Mouse (Mus musculus) hindbrain, embryonic 11.5 days (tissue): ENCODE measurements around the gene Lclat1. TPM values are rescaled to one million over a fixed set of nuclear protein-coding genes. Genes with fewer than 3 reads are reported as not detected.

Source experiments
- ATAC-seq: fragments of 200-750 bp; cut with Nextera tagmentation; 2 replicates; pipeline ENCODE4 v1.8.0; 2017; ENCODE audit warnings: mild to moderate bottlenecking, moderate TSS enrichment, moderate library complexity; ENCODE audit not compliant: low FRiP score
- DNase-seq: peaks from one replicate; pipeline ENCODE4 v3.0.0-alpha.2; 2015; ENCODE audit warnings: low spot score
- H3K27ac ChIP-seq: fragments of 300-500 bp; sonication (generic); 2 replicates; pipeline ENCODE4 v1.5.1; 2014; ENCODE audit warnings: mild to moderate bottlenecking, low read depth, low read length
- H3K27me3 ChIP-seq: fragments of 300-500 bp; sonication (generic); 2 replicates; pipeline ENCODE4 v1.6.1; 2014; ENCODE audit warnings: mild to moderate bottlenecking, low read length, moderate library complexity, mixed read lengths; ENCODE audit not compliant: control insufficient read depth, insufficient read depth
- H3K36me3 ChIP-seq: fragments of 300-500 bp; sonication (generic); 2 replicates; pipeline ENCODE4 v1.6.1; 2014; ENCODE audit warnings: mild to moderate bottlenecking, low read length, moderate library complexity, mixed read lengths; ENCODE audit not compliant: control insufficient read depth, insufficient read depth
- H3K4me1 ChIP-seq: fragments of 300-500 bp; sonication (generic); replicated peaks from 2 replicates; pipeline ENCODE4 v1.6.1; 2014; ENCODE audit warnings: low read length, mixed read lengths; ENCODE audit not compliant: control insufficient read depth, insufficient read depth
- H3K4me2 ChIP-seq: fragments of 300-500 bp; sonication (generic); replicated peaks from 2 replicates; pipeline ENCODE4 v1.6.1; 2014; ENCODE audit warnings: mild to moderate bottlenecking, low read depth, low read length
- H3K4me3 ChIP-seq: fragments of 300-500 bp; sonication (generic); 2 replicates; pipeline ENCODE4 v1.5.1; 2014; ENCODE audit warnings: low read depth, low read length
- H3K9ac ChIP-seq: fragments of 300-500 bp; sonication (generic); 2 replicates; pipeline ENCODE4 v1.6.1; 2014; ENCODE audit warnings: low read depth, low read length
- H3K9me3 ChIP-seq: fragments of 300-500 bp; sonication (generic); 2 replicates; pipeline ENCODE4 v1.6.1; 2016; ENCODE audit warnings: low read length; ENCODE audit not compliant: control insufficient read depth
- WGBS: fragments of 180-500 bp; shearing (Covaris S2); extraction: QIAGEN DNeasy Blood & Tissue Kit; methylation state at CpG from one replicate; pipeline ENCODE4 v1.1.7; 2014; 5-methylcytosine and 5-hydroxymethylcytosine counted together
- polyA plus RNA-seq: library from polyadenylated mRNA; unstranded; fragments of >200 nt; fragmentation: Nextera tagmentation; extraction: Ambion mirVana; gene quantifications from 2 replicates; pipeline ENCODE4 v1.2.1, GENCODE M21; 2014

Lclat1 gene
- polyA plus RNA-seq, 1 experiment from 2014 or later = 16.7 TPM

DNA sequence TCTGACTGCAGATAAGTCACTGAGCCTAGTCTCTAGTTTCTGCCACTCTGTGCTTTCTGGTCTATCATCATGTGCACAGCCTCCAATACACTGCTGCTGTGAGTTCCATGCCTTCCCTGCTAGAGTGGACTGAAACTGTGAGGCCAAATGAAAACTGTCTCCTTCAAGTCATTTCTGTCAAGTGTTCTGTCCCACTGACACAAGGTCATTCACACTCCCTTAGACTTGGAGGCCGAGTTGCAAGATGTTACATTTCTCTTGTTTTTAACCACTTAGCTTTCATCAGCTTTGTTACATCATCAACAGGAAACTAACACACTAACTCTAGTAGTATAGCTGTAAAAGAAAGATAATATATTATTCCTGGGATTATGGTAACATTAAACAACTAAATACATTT, 9.1 kb upstream of the Lclat1 start:
- Histone ChIP-seq H3K27me3 (no peaks in the 10 kb centered on the region), H3K9me3 (no peaks in the 10 kb centered on the region), H3K4me3 (no peak overlapping the region), H3K4me2 (no peak overlapping the region), H3K9ac (no peak overlapping the region), H3K36me3 (no peaks in the 10 kb centered on the region), H3K27ac (no peak overlapping the region), H3K4me1 (no peaks in the 10 kb centered on the region)
- no peak for DNase-seq
- 86% methylated on average over 1 of the region's 1 CpGs for WGBS
- ATAC-seq = no peak

DNA sequence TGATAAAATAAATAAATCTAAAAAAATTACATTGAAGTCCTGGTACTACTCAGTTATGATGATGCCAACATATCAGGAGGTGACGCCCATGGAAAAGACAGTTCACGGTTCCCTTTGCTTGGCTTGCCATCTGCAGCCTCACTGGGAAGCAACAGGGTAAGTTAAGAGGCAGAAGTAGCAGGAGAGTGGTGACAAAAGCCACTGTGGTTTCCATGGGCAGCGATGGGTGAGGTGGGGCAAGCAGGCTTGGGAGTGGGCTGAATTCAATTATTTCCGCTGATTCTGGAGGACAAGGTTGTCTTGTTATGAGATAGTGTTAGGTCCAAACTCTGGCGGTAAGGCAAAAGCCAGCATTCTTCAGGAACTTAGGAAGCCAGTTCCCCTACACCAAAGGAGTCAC, 7.4 kb upstream of the Lclat1 start:
- H3K27ac ChIP-seq = no peak overlapping the region
- no peak for DNase-seq
- H3K4me1 ChIP-seq = no peaks in the 10 kb centered on the region
- H3K36me3 ChIP-seq = no peaks in the 10 kb centered on the region
- no peak overlapping the region for H3K4me3 ChIP-seq
- H3K9me3 ChIP-seq = no peaks in the 10 kb centered on the region
- H3K4me2 ChIP-seq = no peak overlapping the region
- 91% methylated on average over 5 of the region's 5 CpGs for WGBS
- no peak for ATAC-seq
- no peak overlapping the region for H3K9ac ChIP-seq
- no peaks in the 10 kb centered on the region for H3K27me3 ChIP-seq

DNA sequence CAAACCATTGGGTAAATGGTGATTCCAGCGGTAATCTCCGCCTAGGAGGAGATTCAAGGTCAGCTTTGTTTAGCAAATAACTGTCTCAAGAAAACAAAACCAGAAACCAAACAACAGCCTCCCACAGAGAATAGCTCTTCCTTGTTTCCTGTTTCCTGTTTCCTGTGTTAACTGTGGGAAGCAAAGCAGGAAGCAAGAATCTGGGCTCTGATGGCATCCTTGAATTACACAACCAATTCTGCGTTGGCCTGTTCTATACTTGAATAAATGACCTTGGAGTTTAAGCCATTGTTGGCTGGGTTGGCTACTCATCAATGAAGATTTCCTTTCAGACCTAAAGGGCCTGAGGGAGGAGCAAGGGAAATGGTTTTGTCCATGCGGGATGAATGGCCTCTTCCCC, 5.2 kb upstream of the Lclat1 start:
- WGBS = 86% methylated on average over 4 of the region's 4 CpGs
- Histone ChIP-seq H3K27me3 (no peaks in the 10 kb centered on the region), H3K9me3 (no peaks in the 10 kb centered on the region), H3K9ac (no peak overlapping the region), H3K36me3 (no peaks in the 10 kb centered on the region), H3K4me2 (no peak overlapping the region), H3K4me1 (no peaks in the 10 kb centered on the region), H3K4me3 (no peak overlapping the region), H3K27ac (no peak overlapping the region)
- ATAC-seq = no peak
- no peak for DNase-seq

DNA sequence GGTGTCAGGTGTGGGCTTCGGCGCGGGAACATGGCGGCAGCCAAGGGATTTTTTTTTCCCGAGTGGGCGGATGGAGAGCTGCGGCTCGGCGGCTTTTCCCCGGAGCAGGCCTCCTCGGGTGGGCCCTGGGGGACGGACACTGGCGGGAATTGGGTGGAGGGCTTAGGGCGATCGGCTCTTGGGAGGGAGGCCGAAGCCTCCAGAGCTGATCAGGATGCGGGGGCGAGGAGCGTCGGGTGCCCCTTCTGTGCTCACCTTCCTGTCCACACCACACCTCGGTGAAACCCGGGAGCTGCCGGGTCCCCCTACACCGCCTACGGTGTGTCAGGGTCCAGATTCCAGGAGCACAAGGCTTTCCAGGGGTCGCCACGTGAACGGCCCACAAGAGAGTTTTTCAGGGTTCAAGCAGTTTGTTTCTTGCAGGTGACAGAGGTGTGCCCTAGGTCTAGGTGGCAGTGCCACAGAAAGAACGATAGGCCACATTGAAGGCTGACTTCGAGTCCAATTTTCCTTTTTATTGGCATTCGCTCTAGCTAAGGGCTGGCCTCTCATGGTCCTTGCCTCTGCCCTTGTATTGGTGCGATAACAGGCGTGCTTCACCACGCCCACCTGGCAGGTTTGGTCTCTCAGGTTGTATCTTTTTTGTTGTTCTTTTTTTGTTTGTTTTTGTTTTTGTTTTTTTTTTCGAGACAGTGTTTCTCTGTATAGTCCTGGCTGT, 544 bp downstream of the Lclat1 start:
- H3K9me3 ChIP-seq = no peaks in the 10 kb centered on the region
- H3K4me1 ChIP-seq = no peaks in the 10 kb centered on the region
- H3K36me3 ChIP-seq = no peaks in the 10 kb centered on the region
- ATAC-seq (peak; percentile 84), DNase-seq (no peak)
- peak overlapping the region; percentile 84 for H3K9ac ChIP-seq
- no peak overlapping the region for H3K27ac ChIP-seq
- H3K27me3 ChIP-seq = no peaks in the 10 kb centered on the region
- peak overlapping the region; percentile 85 for H3K4me3 ChIP-seq
- 8% methylated on average over 33 of the region's 35 CpGs for WGBS
- peak overlapping the region; percentile 92 for H3K4me2 ChIP-seq

DNA sequence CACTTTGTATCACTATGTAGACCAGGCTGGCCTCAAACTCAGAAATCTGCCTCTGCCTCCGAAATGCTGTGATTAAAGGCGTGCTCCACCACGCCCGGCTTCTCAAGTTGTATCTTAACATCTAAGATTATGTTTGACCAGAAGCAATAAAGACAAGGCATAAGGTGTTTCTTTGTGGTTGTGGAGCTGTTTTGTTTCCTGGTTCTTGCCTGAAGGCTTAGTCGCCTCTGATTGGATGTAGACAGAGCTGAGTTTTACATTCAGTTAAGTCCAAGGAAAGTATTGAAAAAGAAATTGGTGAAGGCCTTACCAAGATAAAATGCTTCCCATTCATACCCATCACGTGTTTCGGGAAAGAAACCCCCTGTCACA, 1.1 kb downstream of the Lclat1 start:
- H3K9ac ChIP-seq = no peak overlapping the region

DNA sequence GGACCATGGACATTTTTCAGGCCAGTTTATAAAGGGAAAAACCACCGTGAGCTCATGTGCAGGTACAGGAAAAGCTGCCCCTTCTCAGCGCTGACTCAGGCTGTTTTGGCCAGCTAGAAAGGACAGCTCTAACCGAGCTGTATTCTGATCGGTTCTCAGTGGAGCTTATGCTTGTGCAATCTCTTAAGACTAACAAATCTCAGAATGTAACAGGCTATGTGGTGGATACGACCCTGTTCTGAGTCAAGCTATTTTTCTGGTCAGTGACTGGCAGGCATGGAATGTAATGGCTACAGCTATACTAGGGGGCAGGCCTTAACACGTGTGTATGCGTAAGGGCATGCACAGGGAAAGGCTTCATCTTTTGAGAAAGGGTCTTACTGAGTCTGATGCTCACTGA, 4.3 kb downstream of the Lclat1 start:
- 69% methylated on average over 7 of the region's 7 CpGs for WGBS
- no peak for DNase-seq
- Histone ChIP-seq H3K27ac (no peak overlapping the region), H3K9me3 (no peaks in the 10 kb centered on the region), H3K4me2 (no peak overlapping the region), H3K4me1 (no peaks in the 10 kb centered on the region), H3K36me3 (no peaks in the 10 kb centered on the region), H3K4me3 (no peak overlapping the region), H3K27me3 (no peaks in the 10 kb centered on the region), H3K9ac (no peak overlapping the region)
- no peak for ATAC-seq

More for the DNA sequence above, 1.1 kb downstream of the Lclat1 start:
- ATAC-seq (no peak), DNase-seq (no peak)
- Histone ChIP-seq H3K27ac (no peak overlapping the region), H3K4me1 (no peaks in the 10 kb centered on the region), H3K4me3 (no peak overlapping the region), H3K27me3 (no peaks in the 10 kb centered on the region), H3K9me3 (no peaks in the 10 kb centered on the region), H3K4me2 (peak overlapping the region; percentile 92; the same call in 1 of the 2 replicates), H3K36me3 (no peaks in the 10 kb centered on the region)
- 85% methylated on average over 7 of the region's 7 CpGs for WGBS

DNA sequence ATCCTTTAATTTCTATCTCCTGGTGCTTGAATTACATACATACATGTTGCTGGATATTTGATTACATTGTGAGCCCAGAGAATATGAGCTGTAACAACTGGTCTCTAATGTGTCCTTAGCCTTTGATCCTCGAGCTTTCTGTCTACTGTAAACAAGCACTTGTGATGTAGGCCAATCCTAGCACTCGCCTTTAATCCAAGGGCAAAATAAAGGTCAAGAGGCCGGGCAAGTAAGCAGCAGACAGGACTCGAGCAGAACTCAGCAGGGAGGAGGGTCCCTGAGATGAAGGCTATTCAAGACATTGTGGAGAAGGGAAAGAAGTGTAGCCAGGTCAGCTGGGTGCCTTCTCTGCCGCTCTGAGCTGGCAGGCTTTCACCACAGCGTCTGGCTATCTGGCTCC, 4.8 kb downstream of the Lclat1 start:
- WGBS = 12% methylated on average over 6 of the region's 6 CpGs
- H3K27me3 ChIP-seq = no peaks in the 10 kb centered on the region
- no peaks in the 10 kb centered on the region for H3K4me1 ChIP-seq
- ATAC-seq = no peak
- no peaks in the 10 kb centered on the region for H3K9me3 ChIP-seq
- no peaks in the 10 kb centered on the region for H3K36me3 ChIP-seq
- H3K4me2 ChIP-seq = no peak overlapping the region
- H3K4me3 ChIP-seq = no peak overlapping the region
- H3K27ac ChIP-seq = no peak overlapping the region
- DNase-seq = no peak
- no peak overlapping the region for H3K9ac ChIP-seq

DNA sequence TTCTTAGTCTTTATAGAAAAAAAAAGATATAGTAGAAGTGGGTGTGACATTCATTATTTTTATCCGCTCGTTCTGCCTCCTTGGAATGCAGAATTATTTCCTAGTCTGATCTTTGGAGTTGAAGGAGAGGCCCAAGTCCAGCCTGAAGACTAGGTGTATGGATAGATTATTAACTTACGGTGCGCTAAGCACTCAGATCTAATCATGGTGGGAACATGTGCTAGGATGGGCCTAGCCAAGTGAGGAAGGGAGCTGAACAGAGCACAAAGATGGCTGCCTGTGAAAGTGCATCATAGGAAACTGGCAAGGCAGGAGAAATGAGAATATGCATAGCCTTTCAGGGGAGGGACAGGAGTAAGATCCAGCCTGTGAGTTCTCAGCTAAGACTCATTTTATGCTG, 5.4 kb downstream of the Lclat1 start:
- 98% methylated on average over 4 of the region's 4 CpGs for WGBS
- ATAC-seq = no peak

DNA sequence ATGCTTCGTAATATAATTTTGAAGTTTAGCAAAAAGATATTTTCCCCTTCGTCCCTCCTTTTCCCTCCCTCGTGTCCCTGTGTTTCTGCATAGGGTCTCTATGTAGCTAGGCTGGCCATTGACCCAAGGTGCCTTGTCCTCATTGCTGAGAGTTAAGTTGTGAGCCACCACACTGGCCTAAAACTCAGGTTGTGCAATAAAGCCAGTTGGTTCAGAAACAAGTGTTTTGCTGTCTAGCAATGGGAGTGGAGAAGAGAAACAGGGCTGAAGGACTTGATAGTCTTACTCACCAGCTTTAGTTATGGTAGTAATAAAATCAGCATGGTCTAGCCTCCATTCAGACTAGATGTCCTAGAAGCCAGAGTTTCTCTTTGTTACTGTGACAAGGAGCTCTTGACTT, 10.3 kb downstream of the Lclat1 start:
- WGBS = 87% methylated on average over 3 of the region's 3 CpGs
- ATAC-seq (no peak), DNase-seq (no peak)
- no peak overlapping the region for H3K9ac ChIP-seq
- H3K4me3 ChIP-seq = no peak overlapping the region
- no peaks in the 10 kb centered on the region for H3K27me3 ChIP-seq
- H3K4me2 ChIP-seq = no peak overlapping the region
- no peaks in the 10 kb centered on the region for H3K36me3 ChIP-seq
- no peaks in the 10 kb centered on the region for H3K4me1 ChIP-seq
- H3K9me3 ChIP-seq = no peaks in the 10 kb centered on the region
- no peak overlapping the region for H3K27ac ChIP-seq

More for the DNA sequence above, 5.4 kb downstream of the Lclat1 start:
- Histone ChIP-seq H3K9ac (no peak overlapping the region), H3K4me1 (no peaks in the 10 kb centered on the region), H3K4me3 (no peak overlapping the region), H3K27me3 (no peaks in the 10 kb centered on the region), H3K9me3 (no peaks in the 10 kb centered on the region), H3K4me2 (no peak overlapping the region), H3K36me3 (no peaks in the 10 kb centered on the region), H3K27ac (no peak overlapping the region)
- DNase-seq = no peak
